In genomic region chr16:29734738-29735250, GRCm38 (mm10) we compare ENCODE assay signal across 8 mouse cellular contexts.
DNase-seq lines count a peak whose midpoint lies in the region; ATAC-seq lines count a peak whose summit lies in the region.

No protein-coding gene starts in this region.

- intact Hi-C loops in heart, postnatal 10 days (cut with DNase I) = loop anchor here (1.0 to 5.0 kb wide), 7 partner anchors 80 to 502 kb away; no protein-coding TSS in a partner anchor

- peak; percentile 41 for DNase-seq in gastrocnemius, postnatal 25 days
- no peak for DNase-seq in gastrocnemius, postnatal 4 days (ENCODE audit: low spot score in 2 of 2)
- peak; percentile 72 to 76 for DNase-seq in heart, postnatal 10 days
- peak; percentile 70 for DNase-seq in kidney, postnatal 10 days
- peak; percentile 87 for DNase-seq in mesoderm, embryonic 11.5 days (ENCODE audit: low read depth, low spot score)
- no peak for DNase-seq in ovary, postnatal 14 days (ENCODE audit: low spot score)
- no peak for DNase-seq in spleen, postnatal 10 days (ENCODE audit: low spot score in 2 of 2)

- H3K9ac ChIP-seq in embryonic facial prominence, embryonic 13.5 days = 0 out of 2 replicates have a peak overlapping the region, but pooled peaks have one; percentile 51

- peak overlapping the region; percentile 48 for H3K4me2 ChIP-seq in embryonic facial prominence, embryonic 13.5 days

- no peaks in the 10 kb centered on the region for H3K36me3 ChIP-seq in embryonic facial prominence, embryonic 13.5 days

- H3K4me1 ChIP-seq in embryonic facial prominence, embryonic 13.5 days = peaks cover 49% of the 10 kb centered on the region

- peaks cover 33% of the 10 kb centered on the region for H3K27me3 ChIP-seq in embryonic facial prominence, embryonic 13.5 days

- ATAC-seq in embryonic facial prominence, embryonic 13.5 days (ENCODE audit: insufficient number of reproducible peaks, insufficient read depth, low FRiP score, low TSS enrichment, low read depth) = peak; percentile 76; the same call in 1 of the 2 replicates

- H3K4me3 ChIP-seq in embryonic facial prominence, embryonic 13.5 days = 0 out of 2 replicates have a peak overlapping the region, but pooled peaks have one; percentile 4

- no peaks in the 10 kb centered on the region for H3K9me3 ChIP-seq in embryonic facial prominence, embryonic 13.5 days

- WGBS in embryonic facial prominence, embryonic 13.5 days = 2% methylated on average over 12 of the region's 12 CpGs

- peak overlapping the region; percentile 79 for H3K27ac ChIP-seq in embryonic facial prominence, embryonic 13.5 days

Comparison
In these comparisons a context has a peak if more than half of its experiments do, and no peak if none do; other contexts are left out.
1. DNase-seq: peak in gastrocnemius, postnatal 25 days (single experiment), heart, postnatal 10 days (2 of 2), kidney, postnatal 10 days (single experiment) and mesoderm, embryonic 11.5 days (single experiment); none in gastrocnemius, postnatal 4 days (0 of 2), ovary, postnatal 14 days (single experiment) and spleen, postnatal 10 days (0 of 2).